Mouse (Mus musculus) CD4-positive, CD25-positive, alpha-beta regulatory T cell, adult 2 months (primary cell): Measurements from ENCODE around the gene Bcl6.
A peak's percentile ranks its signal among the peaks of the same experiment; 100 is the strongest.

Experiments
- DNase-seq: peaks from one replicate; pipeline ENCODE4 v3.0.0-alpha.2; 2012; ENCODE audit warnings: low read depth, low spot score

Bcl6 gene

GRCm38 (mm10) chr16:23973635-23974367 lies 14.9 kb downstream of the Bcl6 start:
- no peak for DNase-seq

- no peak for DNase-seq
Measured at GRCm38 (mm10) chr16:23972901-23973300, 15.8 kb downstream of the Bcl6 start.

GRCm38 (mm10) chr16:23972126-23972740 lies 16.4 kb downstream of the Bcl6 start:
- no peak for DNase-seq

- DNase-seq: no peak
Measured at GRCm38 (mm10) chr16:23969919-23970318, 18.7 kb downstream of the Bcl6 start.

GRCm38 (mm10) chr16:23968888-23969287 lies 19.8 kb downstream of the Bcl6 start:
- DNase-seq: no peak

- peak; percentile 60 for DNase-seq
Measured at GRCm38 (mm10) chr16:23967301-23967700, 21.4 kb downstream of the Bcl6 start.

GRCm38 (mm10) chr16:23966066-23966465 lies 22.6 kb downstream of the Bcl6 start:
- no peak for DNase-seq

- no peak for DNase-seq
Measured at GRCm38 (mm10) chr16:23964706-23965367, 23.8 kb downstream of the Bcl6 start.

GRCm38 (mm10) chr16:23963896-23964668 lies 24.6 kb downstream of the Bcl6 start:
- no peak for DNase-seq

- peak; percentile 78 for DNase-seq
Measured at GRCm38 (mm10) chr16:23962401-23962800, 26.3 kb downstream of the Bcl6 start.

GRCm38 (mm10) chr16:23958938-23959337 lies 29.7 kb downstream of the Bcl6 start:
- DNase-seq: no peak

GRCm38 (mm10) chr16:23953959-23954260 lies 34.7 kb downstream of the Bcl6 start:
- DNase-seq: no peak

- peak; percentile 72 for DNase-seq
Measured at GRCm38 (mm10) chr16:23953189-23953958, 35.3 kb downstream of the Bcl6 start.

GRCm38 (mm10) chr16:23952101-23952727 lies 36.4 kb downstream of the Bcl6 start:
- DNase-seq: no peak

GRCm38 (mm10) chr16:23947654-23948053 lies 41.0 kb downstream of the Bcl6 start:
- no peak for DNase-seq

- DNase-seq: no peak
Measured at GRCm38 (mm10) chr16:23944801-23945200, 43.9 kb downstream of the Bcl6 start.

- DNase-seq: no peak
Measured at GRCm38 (mm10) chr16:23934397-23934796, 54.3 kb downstream of the Bcl6 start.

- DNase-seq: no peak
Measured at GRCm38 (mm10) chr16:23932294-23932693, 56.4 kb downstream of the Bcl6 start, which contains the start of gene Rtp2. Rtp2 (minus strand) TSS chr16:23932394.

- no peak for DNase-seq
Measured at GRCm38 (mm10) chr16:23931275-23931674, 57.4 kb downstream of the Bcl6 start.

GRCm38 (mm10) chr16:23930426-23931073 lies 58.1 kb downstream of the Bcl6 start:
- DNase-seq: no peak
